Mouse (Mus musculus): ENCODE measurements around the gene Crybg1.

Crybg1 gene

GRCm38 (mm10) chr10:44148337-44149317, at the start of gene Crybg1:
Gene Crybg1 (minus strand): TSS chr10:44148853.
- in situ Hi-C loops (cut with MboI): no loop called here

GRCm38 (mm10) chr10:44177365-44177764, 28.7 kb upstream of the Crybg1 start:
- in situ Hi-C loops (cut with MboI): no loop called here

GRCm38 (mm10) chr10:44176548-44176947, 27.9 kb upstream of the Crybg1 start:
- in situ Hi-C loops (cut with MboI): no loop called here

GRCm38 (mm10) chr10:44176120-44176519, 27.5 kb upstream of the Crybg1 start:
- in situ Hi-C loops (cut with MboI): no loop called here

- in situ Hi-C loops (cut with MboI): no loop called here
Measured at GRCm38 (mm10) chr10:44170145-44170544, 21.5 kb upstream of the Crybg1 start.

- in situ Hi-C loops (cut with MboI): no loop called here
Measured at GRCm38 (mm10) chr10:44167061-44167460, 18.4 kb upstream of the Crybg1 start.

- in situ Hi-C loops (cut with MboI): no loop called here
Measured at GRCm38 (mm10) chr10:44164258-44164975, 15.8 kb upstream of the Crybg1 start.

GRCm38 (mm10) chr10:44163028-44163427, 14.4 kb upstream of the Crybg1 start:
- in situ Hi-C loops (cut with MboI): no loop called here

GRCm38 (mm10) chr10:44160150-44160549, 11.5 kb upstream of the Crybg1 start:
- in situ Hi-C loops (cut with MboI): no loop called here

GRCm38 (mm10) chr10:44157489-44157888, 8.8 kb upstream of the Crybg1 start:
- in situ Hi-C loops (cut with MboI): no loop called here

GRCm38 (mm10) chr10:44150501-44150900, 1.8 kb upstream of the Crybg1 start:
- in situ Hi-C loops (cut with MboI): no loop called here

GRCm38 (mm10) chr10:44143401-44143800, 5.3 kb downstream of the Crybg1 start:
- in situ Hi-C loops (cut with MboI): no loop called here

- in situ Hi-C loops (cut with MboI): no loop called here
Measured at GRCm38 (mm10) chr10:44138137-44138855, 10.4 kb downstream of the Crybg1 start.

- in situ Hi-C loops (cut with MboI): no loop called here
Measured at GRCm38 (mm10) chr10:44126047-44126446, 22.6 kb downstream of the Crybg1 start.

- in situ Hi-C loops (cut with MboI): no loop called here
Measured at GRCm38 (mm10) chr10:44124400-44124933, 24.2 kb downstream of the Crybg1 start.

GRCm38 (mm10) chr10:44118616-44119015, 30.0 kb downstream of the Crybg1 start:
- in situ Hi-C loops (cut with MboI): no loop called here

GRCm38 (mm10) chr10:44116796-44117195, 31.9 kb downstream of the Crybg1 start:
- in situ Hi-C loops (cut with MboI): no loop called here

GRCm38 (mm10) chr10:44114611-44115010, 34.0 kb downstream of the Crybg1 start:
- in situ Hi-C loops (cut with MboI): no loop called here

GRCm38 (mm10) chr10:44112005-44112675, 36.5 kb downstream of the Crybg1 start:
- in situ Hi-C loops (cut with MboI): no loop called here

- in situ Hi-C loops (cut with MboI): no loop called here
Measured at GRCm38 (mm10) chr10:44111168-44111567, 37.5 kb downstream of the Crybg1 start.

GRCm38 (mm10) chr10:44110460-44110859, 38.2 kb downstream of the Crybg1 start:
- in situ Hi-C loops (cut with MboI): no loop called here

All from mature B cell (primary cell).